Mouse (Mus musculus): ENCODE measurements around the gene Slc30a2.
A peak's percentile ranks its signal among the peaks of the same experiment; 100 is the strongest.
"Not testable (repeated sequence)": the region's sequence is repeated elsewhere in the genome, so short reads cannot be mapped to it uniquely, and the experiment has no call there.

The Slc30a2 gene

GRCm38 (mm10) chr4:134359649-134360048 lies 16.7 kb downstream of the Slc30a2 start:
- no peak for DNase-seq (ENCODE audit: low spot score)

DNA sequence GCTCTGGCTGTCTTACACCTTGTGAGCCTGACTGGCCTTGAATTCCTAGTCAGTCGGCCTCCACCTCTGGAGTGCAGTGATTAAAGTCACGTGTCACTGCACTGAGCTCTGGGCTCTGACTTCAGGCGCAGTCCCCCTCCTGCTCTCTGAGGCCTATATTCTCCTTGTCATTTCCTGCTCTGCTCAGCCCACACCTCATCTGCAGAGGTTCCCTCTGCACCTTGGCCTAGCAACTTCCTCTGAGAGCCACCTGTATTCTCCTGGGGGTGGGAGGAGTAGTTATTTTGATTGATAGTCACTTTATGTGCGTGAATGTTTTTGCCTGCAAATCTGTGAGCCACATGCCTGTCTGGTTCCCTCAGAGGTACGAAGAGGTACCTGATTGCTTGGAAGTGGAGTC lies 18.2 kb downstream of the Slc30a2 start:
- DNase-seq (ENCODE audit: low spot score): no peak

DNA sequence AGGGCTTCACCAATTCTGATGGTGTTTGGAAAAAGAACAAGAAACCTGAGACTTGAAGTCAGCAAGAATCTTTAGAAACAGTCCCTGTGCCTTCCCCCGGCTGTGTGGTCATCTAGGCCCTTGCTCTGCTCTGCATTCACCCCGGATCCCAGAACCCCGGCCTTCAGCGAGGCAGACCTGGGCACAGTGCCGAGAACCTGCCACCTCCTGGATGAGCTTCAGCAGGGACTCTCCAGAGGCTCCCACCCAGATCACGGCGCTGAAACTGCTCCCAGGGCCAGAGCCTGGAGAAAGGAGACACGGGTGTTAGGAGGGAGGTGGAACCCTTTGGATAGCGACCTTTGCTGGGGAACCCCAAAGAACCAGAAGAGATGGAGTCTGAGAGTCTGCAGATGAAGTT lies 19.1 kb downstream of the Slc30a2 start:
- no peak for DNase-seq (ENCODE audit: low spot score)

GRCm38 (mm10) chr4:134362586-134362985 lies 19.6 kb downstream of the Slc30a2 start:
- DNase-seq (ENCODE audit: low spot score): no peak

GRCm38 (mm10) chr4:134365280-134365679 lies 22.3 kb downstream of the Slc30a2 start:
- DNase-seq (ENCODE audit: low spot score): no peak

DNA sequence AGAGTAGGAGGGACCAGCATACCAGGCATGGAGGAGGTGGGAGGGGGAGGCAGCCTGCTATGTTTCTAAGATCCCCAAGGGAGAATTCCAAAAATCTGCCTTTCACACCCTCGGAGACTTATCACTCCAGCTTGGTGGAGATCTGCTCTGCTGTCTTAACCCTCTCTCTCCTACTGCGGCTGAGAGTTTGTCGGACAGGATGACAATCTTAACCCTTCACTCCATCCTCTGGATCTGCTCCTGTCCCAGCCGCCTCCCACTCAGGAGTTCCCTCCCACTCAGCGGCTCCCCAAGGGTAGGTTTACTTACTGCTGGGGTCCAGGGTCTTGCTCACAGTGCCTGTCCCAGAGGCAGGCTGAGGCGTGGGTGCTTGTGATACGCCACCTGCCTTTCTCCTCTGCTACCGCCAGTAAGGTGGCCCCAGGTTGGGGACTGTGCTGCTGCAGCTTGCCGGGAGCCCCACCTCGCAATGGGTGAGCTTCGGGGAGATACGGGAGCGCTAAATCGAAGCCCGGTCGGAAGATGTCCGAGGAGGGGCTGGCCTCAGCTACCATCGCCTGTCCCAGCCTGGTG lies 27.8 kb downstream of the Slc30a2 start:
- no peak for DNase-seq (ENCODE audit: low spot score)

- DNase-seq (ENCODE audit: low spot score): no peak
Measured at GRCm38 (mm10) chr4:134371316-134371855, 28.4 kb downstream of the Slc30a2 start.

- DNase-seq (ENCODE audit: low spot score): peak; percentile 53
Measured at GRCm38 (mm10) chr4:134372294-134372747, 29.3 kb downstream of the Slc30a2 start.

GRCm38 (mm10) chr4:134373295-134373694 lies 30.3 kb downstream of the Slc30a2 start:
- DNase-seq (ENCODE audit: low spot score): no peak

GRCm38 (mm10) chr4:134374306-134374705 lies 31.3 kb downstream of the Slc30a2 start:
- no peak for DNase-seq (ENCODE audit: low spot score)

GRCm38 (mm10) chr4:134378089-134378615 lies 35.2 kb downstream of the Slc30a2 start:
- DNase-seq (ENCODE audit: low spot score): no peak

GRCm38 (mm10) chr4:134379510-134379909 lies 36.5 kb downstream of the Slc30a2 start:
- DNase-seq (ENCODE audit: low spot score): no peak

GRCm38 (mm10) chr4:134383750-134384149 lies 40.8 kb downstream of the Slc30a2 start, which contains the start of gene Extl1:
Gene Extl1, minus strand, starts transcription at chr4:134383850.
- not testable (repeated sequence) for DNase-seq (ENCODE audit: low spot score)

- DNase-seq (ENCODE audit: low spot score): no peak
Measured at GRCm38 (mm10) chr4:134387268-134387667, 44.3 kb downstream of the Slc30a2 start.

- no peak for DNase-seq (ENCODE audit: low spot score)
Measured at GRCm38 (mm10) chr4:134388397-134388796, 45.4 kb downstream of the Slc30a2 start.

DNA sequence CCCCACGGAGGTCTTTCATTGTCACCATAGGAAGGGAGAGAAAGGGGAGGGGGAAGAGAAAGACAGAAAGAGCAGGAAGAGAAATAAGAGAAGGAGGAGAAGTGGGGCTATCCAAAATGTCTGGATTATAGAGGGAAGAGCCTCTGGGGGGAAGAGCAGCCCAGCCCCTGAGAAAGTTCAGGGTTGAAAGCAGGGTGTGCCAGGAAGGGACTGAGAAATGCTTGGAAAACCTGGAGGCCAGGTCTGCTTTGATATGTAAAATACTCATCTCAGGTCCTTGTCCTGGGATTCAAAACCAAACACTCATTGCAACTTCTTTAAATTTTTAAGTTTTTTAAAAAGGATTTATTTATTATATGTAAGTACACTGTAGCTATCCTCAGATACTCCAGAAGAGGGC lies 48.7 kb downstream of the Slc30a2 start:
- no peak for DNase-seq (ENCODE audit: low spot score)

DNA sequence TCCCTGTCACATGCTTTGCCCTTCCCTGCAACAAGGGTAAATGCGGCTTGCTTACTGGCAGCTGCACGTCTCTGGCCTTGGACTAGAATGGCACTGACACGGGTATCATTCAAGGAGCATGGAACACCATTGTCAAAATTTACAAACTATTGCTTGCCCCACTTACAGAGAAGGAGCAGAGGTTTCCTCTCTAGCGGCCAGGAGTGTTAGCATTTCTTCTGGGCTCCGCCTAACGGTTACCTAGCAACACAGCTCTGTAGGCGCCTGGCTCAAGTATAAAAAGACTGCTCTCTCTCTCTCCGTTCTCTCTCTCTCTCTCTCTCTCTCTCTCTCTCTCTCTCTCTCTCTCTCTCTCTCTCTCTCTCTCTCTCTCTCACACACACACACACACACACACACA lies 49.6 kb downstream of the Slc30a2 start:
- DNase-seq (ENCODE audit: low spot score): no peak

DNA sequence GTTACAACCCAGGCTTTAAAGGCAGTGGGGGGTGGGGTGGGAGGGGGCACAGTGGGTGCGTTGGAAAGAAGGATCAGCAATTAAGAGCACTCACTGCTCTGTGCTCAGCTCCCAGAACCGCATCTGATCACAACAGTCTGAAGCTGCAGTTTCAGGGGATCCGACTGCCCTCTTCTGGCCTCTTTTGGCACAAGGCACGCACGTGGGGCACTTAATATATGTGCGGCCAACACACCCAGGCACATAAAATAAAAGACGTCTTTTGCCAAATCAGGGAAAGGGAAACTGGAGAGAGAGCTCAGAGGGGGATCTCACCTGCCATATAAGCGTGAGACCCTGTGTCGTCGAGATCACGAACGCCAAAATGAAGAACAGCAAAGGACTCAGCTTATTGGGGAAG lies 50.0 kb downstream of the Slc30a2 start:
- no peak for DNase-seq (ENCODE audit: low spot score)

DNA sequence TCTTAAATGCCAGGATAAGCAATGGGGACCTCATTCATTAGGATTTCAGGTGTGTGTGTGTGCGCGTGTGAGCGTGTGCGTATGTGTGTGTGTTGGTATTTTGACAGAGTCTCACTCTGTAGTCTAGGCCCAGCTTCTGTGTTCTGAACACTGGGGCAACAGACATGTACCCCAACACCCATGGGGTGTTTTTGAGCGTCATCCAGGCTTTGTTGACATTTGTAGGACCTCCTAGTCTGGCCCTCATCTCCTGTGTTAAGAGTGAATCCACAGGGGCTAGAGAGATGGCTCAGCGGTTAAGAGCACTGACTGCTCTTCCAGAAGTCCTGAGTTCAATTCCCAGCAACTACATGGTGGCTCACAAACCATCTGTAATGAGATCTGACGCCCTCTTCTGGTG lies 52.2 kb downstream of the Slc30a2 start:
- DNase-seq (ENCODE audit: low spot score): no peak

DNA sequence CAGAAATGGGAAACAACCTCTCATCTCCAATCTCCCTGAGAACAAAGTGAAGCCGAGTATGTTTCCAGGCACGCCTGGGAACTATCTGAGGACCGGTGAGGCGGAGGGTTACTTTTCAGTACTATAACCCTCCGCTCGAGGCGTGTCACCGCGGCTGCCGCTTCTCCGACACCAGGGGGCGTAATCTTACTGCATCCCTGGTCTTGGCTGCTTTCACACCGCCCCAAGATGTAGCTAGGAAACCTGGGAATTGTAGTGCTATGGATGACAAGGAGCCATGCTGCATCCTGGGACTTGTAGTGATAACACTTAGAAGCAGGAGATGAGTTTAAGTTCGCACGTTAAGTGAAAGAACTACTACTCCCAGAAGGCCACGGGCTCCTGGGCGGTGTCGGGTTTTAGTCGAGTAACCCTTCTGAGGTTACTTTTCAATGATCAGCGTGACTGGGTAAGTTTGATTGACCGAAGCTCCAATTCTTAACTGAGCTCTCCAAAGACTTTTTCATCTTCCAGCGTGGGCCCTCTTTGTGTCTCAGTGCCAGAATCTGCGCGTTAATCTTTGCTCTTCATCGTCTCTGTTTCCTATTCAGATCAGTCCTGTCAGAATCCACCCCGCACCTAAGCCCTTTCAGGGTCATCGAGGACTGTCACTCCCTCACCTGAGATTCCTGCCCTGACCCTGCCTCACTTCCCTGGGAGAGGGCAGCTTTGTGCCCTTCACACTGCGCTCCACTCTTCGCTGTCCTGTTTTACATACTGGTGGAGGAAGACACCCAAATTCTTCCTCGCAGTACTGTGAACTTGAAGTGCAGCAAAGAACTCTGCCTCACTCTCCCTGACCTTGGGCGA lies 53.2 kb downstream of the Slc30a2 start, which contains the start of gene Pafah2:
TSS of gene Pafah2 (plus strand) at position 344 of the 849 bp plus-strand sequence.
- peak; percentile 94 for DNase-seq (ENCODE audit: low spot score)

DNA sequence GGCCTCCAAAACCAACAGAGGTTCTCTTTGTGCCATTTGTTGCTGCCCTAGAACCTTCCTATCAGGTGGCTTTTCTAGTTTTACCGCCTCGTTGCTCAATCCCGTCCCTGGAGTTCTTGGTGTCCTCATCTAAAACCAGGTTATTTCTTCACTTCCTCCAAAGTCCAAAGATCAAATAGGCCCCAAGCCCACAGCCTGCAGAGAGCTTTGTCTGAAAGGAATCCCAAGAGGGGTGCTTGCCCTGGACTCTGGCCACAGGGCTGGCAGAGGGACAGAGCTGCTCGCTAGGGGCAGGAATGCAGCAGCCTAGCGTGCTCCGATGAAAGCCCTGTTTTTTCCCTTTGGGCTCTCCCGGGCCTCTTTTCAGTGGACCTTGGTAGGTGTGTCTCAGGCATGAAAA lies 54.1 kb downstream of the Slc30a2 start:
- peak; percentile 45 for DNase-seq (ENCODE audit: low spot score)

DNA sequence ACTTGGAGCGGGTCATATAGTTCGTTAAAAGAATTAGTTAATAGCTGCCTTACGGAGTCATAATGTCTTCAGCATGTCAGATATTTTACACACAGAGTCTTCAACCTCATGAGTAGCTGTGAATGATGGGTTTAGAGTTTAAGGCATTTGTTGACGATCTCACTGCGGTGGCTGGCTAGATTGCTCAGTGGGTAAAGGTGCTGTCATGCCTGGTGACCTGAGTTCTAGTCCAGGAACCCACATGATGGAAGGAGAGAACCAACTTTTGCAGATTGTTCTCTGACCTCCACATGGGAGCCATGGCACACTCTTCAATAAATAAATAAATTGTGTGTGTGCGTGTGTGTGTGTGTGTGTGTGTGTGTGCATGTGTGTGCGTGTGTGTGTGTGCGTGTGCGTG lies 54.8 kb downstream of the Slc30a2 start:
- no peak for DNase-seq (ENCODE audit: low spot score)

DNA sequence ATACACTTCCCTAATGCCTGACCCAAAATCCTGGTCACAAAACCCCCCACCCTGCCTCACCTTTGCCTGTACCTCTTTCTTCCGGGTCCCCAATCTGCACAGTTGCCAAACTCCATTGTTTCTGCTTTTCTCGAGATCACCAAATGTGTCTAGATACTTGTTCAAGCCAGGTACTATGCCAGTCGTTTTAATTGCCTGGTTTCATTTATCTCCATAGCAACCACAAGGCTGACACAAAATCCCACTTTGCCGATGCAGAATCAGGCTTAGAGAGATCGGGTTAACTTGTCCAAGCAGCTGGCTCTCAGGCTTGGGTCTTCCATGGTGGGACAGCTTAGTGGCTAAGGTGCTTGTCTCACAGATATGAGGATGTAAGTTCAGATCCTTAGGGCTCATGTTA lies 57.2 kb downstream of the Slc30a2 start:
- no peak for DNase-seq (ENCODE audit: low spot score)

Data from ovary, adult 18-20 months (tissue).